Mouse (Mus musculus): ENCODE measurements around the gene Thada.

Gene Thada

GRCm38 (mm10) chr17:84182311-84183271, 283.4 kb downstream of the Thada start:
- DNase-seq = peak; percentile 97

DNA sequence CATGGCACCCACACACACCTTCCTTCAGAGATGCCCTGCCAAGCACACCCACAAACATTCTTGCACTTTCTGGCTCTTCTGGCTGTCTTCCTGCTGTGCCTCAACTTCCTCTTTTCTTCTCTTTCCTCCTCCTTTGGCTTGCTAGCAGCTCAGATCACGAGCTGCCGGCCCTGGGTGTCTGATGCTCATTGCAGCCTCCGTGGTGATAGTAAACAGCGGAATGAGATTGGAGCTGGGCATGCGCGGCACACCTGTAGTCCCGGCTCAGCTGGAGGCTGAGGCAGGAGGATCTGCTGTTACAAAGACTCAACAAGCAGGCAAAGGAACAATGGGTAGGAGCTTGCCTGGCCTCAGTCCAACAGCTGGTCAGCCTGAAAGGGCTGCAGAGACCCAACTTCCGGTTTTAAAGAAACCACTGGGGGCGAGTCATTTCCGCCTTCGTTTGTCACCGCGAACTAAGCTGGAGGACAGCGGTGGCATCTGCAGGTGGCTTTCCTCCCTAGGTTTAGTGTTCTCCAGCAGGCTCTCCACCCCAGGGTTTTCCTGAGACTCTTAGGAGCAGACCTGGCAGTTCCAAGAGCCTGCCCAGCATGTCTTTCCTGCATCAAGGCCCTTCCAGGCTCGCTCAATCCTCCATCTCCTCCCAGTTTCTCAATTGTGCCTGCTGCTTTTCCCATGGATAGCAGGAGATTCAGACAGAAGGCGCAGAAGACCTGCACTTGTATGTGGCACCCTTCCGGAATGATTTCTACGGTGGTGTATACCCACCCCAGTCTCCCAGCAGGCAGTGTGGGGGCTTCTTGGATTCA, 284.3 kb downstream of the Thada start:
- DNase-seq = peak; percentile 98

- peak; percentile 98 for DNase-seq
Observed at GRCm38 (mm10) chr17:84180715-84181501, 285.1 kb downstream of the Thada start.

GRCm38 (mm10) chr17:84179973-84180365, 286.0 kb downstream of the Thada start:
- DNase-seq = peak; percentile 96

DNA sequence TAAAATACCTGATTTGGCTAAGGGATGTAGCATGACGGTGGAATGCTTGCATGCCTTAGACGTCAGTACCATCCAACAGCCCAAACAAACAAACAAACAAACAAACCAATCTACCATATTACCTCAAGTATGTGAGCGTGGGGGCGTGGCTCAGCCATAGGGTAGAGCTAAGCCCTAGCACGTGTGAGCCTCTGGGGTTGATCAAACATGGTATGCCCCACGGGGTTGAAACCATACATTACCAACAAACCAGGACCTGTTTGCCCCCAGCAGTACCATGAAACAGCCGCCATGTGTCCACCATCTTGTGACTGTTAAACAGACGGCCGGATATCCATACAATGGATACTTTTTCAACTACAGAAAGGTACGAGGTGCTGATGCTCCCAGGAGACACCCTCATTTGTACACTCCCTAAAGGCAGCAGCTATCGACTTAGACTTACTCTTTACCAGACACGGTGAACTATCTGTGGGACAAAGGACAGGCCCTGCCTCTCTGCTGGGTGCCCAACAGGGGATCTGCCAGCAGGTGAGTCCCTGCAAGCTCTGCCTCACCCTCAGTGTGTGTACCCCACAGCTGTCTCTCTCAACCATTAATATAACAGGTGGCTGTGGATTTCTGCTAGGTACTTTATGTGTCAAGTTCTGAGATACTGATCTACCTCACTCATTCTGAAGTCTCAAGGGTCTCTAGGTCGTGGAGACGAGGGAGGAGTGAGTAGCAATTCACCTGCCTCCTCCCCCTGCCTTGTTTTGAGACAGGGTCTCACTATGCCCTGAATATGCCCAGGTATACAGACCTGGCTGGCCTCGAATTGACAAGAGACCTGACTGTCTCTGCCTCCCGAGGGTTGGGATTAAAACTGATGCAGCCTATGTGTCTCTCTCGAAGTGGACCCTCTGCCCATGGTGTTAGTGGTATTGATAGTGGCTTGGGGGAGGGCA, 286.7 kb downstream of the Thada start:
- peak; percentile 90 for DNase-seq

- peak; percentile 84 for DNase-seq
Observed at GRCm38 (mm10) chr17:84177481-84177880, 288.5 kb downstream of the Thada start.

- peak; percentile 89 for DNase-seq
Observed at GRCm38 (mm10) chr17:84176446-84176845, 289.6 kb downstream of the Thada start.

DNA sequence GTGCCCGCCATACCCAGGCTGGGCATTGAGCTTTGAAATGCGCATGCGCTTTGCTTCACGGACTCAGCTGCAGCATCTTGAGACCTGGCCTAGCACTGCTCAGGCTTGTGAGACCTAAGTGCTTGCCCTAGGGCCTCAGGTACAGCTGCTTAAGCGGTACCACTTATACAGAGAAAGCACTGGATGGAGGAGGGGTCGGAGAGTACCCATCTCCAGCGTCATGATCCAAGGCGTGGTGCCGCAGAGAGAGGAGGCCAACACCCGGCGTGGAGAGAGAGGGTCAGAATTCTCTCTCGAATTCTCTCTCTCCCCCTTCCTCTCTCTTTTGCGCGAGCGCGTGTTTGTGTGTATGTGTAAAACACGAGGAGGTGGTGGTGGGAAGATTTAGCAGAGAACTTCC, 290.8 kb downstream of the Thada start:
- peak; percentile 86 for DNase-seq

GRCm38 (mm10) chr17:84167377-84167776, 298.6 kb downstream of the Thada start:
- DNase-seq = peak; percentile 39

- peak; percentile 82 for DNase-seq
Observed at GRCm38 (mm10) chr17:84166135-84166860, 299.7 kb downstream of the Thada start.

- peak; percentile 68 for DNase-seq
Observed at GRCm38 (mm10) chr17:84165735-84166134, 300.3 kb downstream of the Thada start.

DNA sequence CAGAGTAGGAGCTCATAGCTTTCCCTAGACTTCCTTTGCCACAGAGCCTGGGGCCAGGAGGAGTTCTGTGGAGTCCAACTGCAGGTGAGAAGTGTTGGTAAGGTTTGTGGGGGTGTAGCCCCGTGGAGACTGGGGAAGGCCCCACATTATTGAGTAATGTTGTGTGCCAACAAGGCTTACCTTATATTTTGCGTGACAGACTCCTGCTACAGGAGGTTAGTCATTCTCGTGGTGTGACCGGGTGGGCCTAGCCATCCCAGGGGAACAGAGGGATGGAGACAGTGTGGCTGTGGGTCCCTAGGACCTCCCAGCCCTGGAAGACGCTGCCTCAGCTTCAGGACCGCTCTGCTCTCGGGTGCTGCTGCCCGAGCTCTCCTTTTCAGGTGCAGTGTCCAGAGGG, 301.9 kb downstream of the Thada start:
- DNase-seq = peak; percentile 81

DNA sequence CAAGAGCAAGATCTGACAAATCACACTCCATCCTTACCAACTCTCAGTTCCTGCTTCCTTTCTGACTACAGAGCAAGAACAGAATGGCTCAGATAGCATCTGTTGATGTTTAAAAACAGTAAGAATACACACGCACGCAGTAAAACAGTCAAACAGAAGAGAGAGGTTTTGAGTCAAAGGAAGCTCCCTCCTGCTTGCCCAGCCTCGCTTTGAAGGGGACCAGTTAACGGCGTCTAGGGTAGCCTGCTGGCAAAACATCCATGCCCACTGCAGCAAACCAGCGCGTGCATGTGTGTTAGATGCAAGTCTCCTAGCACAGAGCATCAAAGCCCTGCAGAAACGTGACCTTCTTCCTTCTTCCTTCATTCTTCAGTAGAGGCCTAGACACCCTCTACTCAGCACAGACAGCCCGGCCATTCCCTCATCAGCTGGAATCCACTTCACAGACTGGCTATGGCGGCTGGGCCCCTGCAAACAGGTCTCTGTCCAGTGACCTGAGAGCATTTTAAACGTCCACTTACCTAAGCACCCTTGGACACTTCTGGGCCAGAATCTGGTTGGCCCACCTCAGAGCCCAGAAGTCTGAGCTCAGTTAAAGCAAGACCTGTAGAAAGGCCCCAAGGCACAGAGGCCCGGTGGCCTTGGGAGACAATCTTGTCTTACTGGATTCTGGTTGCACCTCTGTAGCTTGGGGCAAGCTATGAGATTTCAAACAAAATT, 302.8 kb downstream of the Thada start:
- peak; percentile 85 for DNase-seq

DNA sequence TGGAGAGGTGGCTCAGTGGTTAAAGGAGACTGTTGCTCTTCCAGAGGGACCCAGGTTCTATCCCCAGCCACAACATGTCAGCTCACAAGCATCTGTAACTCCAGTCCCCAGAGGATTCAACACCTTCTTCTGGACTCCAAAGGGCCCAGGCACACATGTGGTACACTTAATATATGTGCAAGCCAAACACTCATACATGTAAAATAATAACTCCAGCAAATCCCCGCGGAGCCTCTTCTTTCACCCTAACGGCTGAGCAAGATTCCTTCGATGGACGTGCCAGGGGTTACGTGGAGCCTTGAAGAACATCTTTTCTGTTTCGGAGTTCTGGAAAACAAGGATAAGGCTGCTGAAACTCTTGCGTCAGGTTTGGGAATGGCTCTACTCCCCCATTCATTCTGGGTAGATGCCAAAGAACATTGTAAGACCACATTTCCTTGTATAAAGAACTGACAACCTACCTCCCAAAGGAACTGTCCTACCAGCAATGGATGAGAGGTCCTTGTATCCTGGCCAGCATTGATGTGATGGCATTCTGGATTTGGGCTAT, 303.7 kb downstream of the Thada start:
- peak; percentile 93 for DNase-seq

DNA sequence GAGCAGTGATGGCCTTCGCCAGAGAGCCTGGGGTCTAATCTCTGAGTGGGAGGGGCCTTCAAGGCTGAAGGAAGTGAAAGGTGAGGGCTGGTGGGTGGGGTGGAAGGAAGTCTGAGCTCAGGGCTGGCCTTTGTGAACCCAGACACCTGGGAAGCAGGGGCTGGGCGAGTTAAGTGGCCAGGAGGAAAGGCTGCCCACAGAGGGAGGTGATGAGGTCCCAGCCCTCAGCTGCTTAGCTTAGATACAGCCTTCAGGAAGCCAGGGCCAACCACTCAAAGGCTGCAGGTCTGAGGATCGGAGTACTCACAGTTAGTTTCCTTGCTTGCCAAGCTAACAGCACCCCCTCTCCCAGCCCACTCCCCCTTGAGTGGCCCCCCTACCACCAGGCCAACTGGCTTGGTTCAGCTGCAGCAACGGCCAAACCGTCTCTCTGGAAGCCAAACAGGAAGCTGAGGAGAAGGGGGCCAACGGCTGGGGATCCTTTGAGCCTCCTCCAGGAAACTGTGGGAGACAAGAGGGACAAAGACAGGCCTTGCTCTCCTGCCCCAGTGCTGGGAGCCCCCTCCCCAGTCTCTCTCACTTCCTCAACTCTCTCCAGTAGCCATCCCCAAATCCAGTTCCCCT, 304.7 kb downstream of the Thada start:
- DNase-seq = peak; percentile 94

DNA sequence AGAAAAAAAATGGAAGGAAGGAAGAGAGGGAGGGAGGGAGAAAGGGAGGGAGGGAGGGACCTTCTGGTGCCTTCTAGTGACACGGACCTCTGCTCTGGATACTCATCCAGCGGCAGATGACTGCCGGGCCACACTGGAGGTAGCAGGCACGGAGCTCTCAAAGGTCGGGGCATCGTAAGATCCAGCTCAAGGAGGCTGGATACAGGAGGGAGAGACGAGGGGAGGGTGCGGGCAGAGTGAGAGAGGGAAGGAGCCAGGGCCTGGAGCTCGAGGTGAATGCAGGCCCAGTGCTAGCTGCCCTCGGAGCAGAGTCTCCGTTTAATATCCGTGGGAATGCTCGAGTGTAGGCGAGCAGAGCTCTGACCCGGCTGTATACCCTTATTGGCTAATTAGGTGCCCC, 307.1 kb downstream of the Thada start:
- DNase-seq = peak; percentile 66

- peak; percentile 91 for DNase-seq
Observed at GRCm38 (mm10) chr17:84158461-84158795, 307.6 kb downstream of the Thada start.

DNA sequence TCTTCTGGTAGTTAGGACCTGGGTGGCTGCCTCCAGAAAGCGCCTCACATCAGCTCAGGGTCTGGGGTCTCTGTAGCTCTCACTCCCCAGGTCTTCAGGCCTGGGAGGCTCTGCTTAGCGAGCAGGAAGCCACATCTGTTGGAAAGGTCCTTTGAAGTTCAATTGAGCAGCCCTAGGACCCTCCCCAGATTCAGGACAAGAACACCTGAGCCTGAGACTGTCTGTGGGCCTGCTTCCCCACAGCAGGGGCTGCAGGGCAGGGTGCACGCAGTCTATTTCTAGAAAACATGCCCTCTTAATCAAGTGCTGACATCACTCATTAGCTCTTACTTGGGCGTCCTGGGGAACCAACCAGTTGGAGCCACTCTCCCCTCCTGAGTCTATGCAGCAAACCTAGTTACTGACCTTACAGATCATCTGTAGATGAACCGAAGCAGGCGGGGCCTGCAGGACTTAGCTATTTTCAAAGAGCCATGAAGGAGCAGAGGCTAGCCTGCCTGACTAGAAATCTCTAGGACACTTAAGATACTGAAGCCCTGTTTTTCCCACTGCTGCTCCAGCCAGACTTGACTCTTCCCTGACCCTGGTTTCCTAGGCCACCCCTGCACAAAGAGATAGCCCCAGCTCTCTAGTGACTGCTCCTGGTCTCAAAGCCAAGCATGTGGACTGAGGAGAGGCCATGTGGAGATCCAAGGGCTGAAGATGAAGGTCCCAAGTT, 308.1 kb downstream of the Thada start:
- DNase-seq = peak; percentile 93
